Mouse (Mus musculus) heart, postnatal 0 days (tissue): ENCODE measurements around the gene Stag2.

Experiments used
- CTCF ChIP-seq: IDR thresholded peaks from 2 replicates; pipeline ENCODE4 v1.5.1; 2016; ENCODE audit warnings: antibody characterized with exemption, control low read depth, low read depth
- EP300 ChIP-seq: IDR thresholded peaks from 2 replicates; pipeline ENCODE4 v1.6.1; 2016; ENCODE audit warnings: antibody characterized with exemption, low read depth

DNA sequence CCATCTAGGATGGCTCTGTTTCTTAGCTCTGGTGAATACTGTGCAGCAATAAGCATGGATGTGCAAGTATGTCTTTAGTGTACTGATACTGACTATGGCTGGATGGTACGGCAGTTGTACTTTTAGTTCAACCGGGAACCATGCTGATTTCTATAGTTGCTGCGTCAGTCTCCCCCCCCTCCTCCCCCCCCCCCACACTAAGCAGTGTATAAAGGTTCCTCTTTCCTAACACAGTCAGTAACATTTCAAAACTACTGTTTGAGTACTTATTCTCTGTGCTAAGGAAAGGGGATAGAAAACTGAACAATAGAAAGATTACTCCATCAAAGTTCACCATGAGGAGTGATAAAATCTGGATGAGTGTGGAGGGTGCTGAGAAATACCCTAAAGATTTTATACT lies 6.5 kb upstream of the Stag2 start:
- TF ChIP-seq CTCF (no peak), EP300 (no peak)
